Mouse (Mus musculus) adrenal gland, postnatal 0 days (tissue): ENCODE results near the gene Rfx2. TPM values are rescaled to one million over a fixed set of nuclear protein-coding genes. Genes with fewer than 3 reads are reported as not detected.

Experiments used
- polyA plus RNA-seq: library from polyadenylated mRNA; unstranded; fragments of >200 nt; fragmentation: Nextera tagmentation; extraction: Ambion mirVana; gene quantifications from 2 replicates; pipeline ENCODE4 v1.2.1, GENCODE M21; 2015

The Rfx2 gene
- polyA plus RNA-seq = 2.0 and 3.3 TPM in 2 replicates

DNA sequence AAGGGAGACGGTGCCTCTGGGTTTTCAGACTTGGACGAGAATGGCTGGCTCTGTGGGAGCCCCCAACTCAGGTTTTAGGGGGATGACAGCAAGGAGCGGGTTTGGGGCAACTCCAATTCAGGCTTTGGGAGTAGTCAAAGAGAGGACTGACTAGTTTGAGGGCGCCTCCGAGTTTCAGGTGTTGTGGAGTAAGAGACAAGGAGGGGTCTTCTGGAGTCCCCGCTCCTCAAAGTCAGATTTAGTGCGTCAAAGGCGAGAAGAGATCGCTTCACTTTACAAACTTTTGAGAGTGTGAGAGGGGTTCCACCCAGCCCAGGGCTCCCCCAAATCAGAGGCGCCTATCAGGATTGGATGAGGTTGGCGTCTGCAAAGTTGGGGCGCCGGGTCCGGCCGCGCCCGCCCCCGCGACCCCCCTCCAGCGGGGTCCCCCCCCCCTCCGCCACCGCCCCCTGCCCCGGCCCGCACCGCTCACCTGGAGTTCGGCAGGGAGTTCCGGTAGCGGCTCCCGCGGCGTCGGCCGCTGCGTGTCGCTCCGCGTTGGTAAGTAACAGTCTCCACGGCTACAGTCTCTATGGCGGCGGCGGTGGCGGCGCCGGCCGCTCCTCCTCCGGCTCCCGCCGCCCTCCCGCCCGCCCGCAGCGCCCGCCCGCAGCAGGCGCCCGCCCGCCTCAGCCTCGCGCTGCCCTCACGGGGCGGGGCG, at the start of gene Rfx2:
TSS of gene Rfx2 (minus strand) at position 603 of the 700 bp plus-strand sequence.

DNA sequence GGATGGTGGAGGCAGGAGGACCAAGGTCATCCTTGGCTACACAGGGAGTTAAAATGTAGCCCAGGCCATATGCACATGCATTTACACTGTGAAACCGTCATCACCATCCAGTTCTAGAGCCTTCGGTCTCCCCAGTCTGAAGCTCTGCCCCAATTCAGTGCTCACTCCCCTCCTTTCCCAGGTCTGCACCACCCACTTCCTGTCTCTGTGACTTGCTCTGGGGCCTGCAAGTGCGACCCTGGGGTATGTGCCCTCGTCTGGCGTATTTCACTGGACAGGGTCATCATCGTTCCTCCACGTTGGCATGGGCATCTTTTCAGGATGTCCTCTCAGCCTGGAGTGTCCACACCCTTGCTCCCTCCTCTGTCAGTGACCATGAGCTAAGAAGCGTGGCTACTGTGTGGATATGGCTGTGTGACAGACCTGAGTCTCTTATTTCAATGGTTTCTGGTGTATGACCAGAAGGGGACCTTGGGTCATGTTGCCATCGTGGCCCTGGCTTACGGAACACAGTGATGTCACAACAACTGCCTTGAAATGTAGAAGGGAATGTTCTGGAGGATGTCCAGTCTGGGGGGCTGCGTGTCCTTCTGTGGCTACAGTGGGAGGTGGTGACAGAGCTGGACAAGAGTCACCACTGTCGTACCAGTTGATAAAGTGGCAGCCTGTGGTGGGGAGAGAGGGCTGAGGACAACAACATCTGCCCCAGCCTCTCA, 44.3 kb upstream of the Rfx2 start, which contains the start of gene 1700061G19Rik:
TSS of gene 1700061G19Rik (plus strand) at position 542 of the 716 bp plus-strand sequence.

GRCm38 (mm10) chr17:56874237-56874636, 43.4 kb upstream of the Rfx2 start, which contains the start of gene Acsbg2:
Gene Acsbg2, minus strand, starts transcription at chr17:56874447.

DNA sequence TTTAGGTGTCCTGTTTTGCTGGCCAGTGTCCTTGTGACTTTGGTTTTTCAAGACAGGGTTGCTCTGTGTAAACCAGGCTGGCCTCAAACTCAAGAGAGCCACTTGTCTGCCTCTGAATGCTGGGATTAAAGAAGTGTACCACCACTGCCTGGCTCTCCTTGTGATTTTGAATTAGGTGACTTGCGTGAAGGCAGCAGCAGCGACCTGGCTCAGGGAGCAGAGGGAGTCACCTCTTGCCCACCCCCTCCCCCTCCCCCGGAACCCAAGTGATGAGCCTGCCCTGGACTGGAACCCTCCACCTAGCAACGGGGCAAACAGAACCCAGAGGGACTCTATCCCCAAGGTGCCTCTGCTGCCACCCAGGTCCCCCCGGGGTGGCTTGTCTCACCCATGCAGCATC, 60.9 kb downstream of the Rfx2 start, which contains the start of gene Prr22:
TSS of gene Prr22 (plus strand) at position 301 of the 400 bp plus-strand sequence.

GRCm38 (mm10) chr17:56764474-56765354, 66.1 kb downstream of the Rfx2 start, which contains the start of gene Dus3l:
Gene Dus3l, plus strand, starts transcription at chr17:56764757.

DNA sequence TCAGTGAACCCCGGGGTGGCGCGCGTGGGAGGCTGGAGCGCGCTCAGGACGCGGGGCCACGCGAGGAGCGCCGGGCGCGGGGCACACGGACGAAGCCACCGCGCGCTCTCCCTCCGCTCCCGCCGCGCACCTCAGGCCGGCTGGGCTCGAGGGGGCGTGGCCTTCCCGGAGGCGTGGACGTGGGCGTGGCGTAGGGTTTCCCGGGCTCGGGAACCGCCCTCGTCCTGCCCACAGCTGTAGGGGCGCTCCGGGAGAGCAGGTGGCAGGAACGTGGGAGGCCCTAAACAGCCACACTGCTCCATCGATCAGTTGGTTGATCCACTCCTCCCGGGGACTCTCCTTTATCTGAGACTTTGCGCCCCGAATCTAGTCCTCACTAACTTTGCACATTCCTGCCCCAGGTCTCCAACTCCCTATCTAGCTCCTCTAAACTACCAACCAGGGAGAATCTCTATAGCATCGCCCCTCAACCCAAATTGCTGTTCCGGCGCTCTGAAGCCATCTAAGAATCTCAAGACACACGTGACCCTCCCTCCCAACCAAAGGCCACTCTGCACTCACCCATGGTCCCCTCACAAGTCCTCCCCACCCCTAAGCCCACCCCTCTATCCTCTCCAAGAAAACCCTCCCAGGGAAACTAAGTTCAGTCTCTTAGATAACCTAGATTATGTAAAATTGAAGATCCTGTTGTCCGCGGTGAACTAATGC, 73.2 kb downstream of the Rfx2 start, which contains the start of gene Nrtn:
TSS of gene Nrtn (minus strand) at position 115 of the 708 bp plus-strand sequence.

Other genes with a start within 250 kb of the Rfx2 start
- gene Safb2, start 246.4 kb downstream of the Rfx2 start, polyA plus RNA-seq = 29.1 and 47.8 TPM in 2 replicates
- 37.7 and 44.7 TPM in 2 replicates for gene Safb, start 246.2 kb downstream of the Rfx2 start, polyA plus RNA-seq
- 641 and 952 TPM in 2 replicates for gene 2410015M20Rik, start 221.2 kb downstream of the Rfx2 start, polyA plus RNA-seq
- 2,312 and 3,349 TPM in 2 replicates for gene Rpl36, start 217.6 kb downstream of the Rfx2 start, polyA plus RNA-seq
- gene Lonp1, start 204.1 kb downstream of the Rfx2 start, polyA plus RNA-seq = 66.1 and 166 TPM in 2 replicates
- 0.98 and 2.5 TPM in 2 replicates for gene Catsperd, start 202.9 kb downstream of the Rfx2 start, polyA plus RNA-seq
- 37.1 and 48.7 TPM in 2 replicates for gene Ranbp3, start 157.7 kb downstream of the Rfx2 start, polyA plus RNA-seq
- 563 and 594 TPM in 2 replicates for gene Ndufa11, start 113.2 kb downstream of the Rfx2 start, polyA plus RNA-seq
- 19.4 and 35.9 TPM in 2 replicates for gene Vmac, start 113.0 kb downstream of the Rfx2 start, polyA plus RNA-seq
- gene Nrtn, start 73.5 kb downstream of the Rfx2 start, polyA plus RNA-seq = 14.4 and 16.2 TPM in 2 replicates
- gene Dus3l, start 66.3 kb downstream of the Rfx2 start, polyA plus RNA-seq = 26.3 and 33.9 TPM in 2 replicates
- gene Prr22, start 60.8 kb downstream of the Rfx2 start, polyA plus RNA-seq = 0.17 and 0.46 TPM in 2 replicates
- gene Acsbg2, start 43.4 kb upstream of the Rfx2 start, polyA plus RNA-seq = not detected in 2 replicates
- 0.19 and 0.26 TPM in 2 replicates for gene 1700061G19Rik, start 44.5 kb upstream of the Rfx2 start, polyA plus RNA-seq
- 13.6 and 14.1 TPM in 2 replicates for gene Mllt1, start 104.4 kb upstream of the Rfx2 start, polyA plus RNA-seq
- not detected in 2 replicates for gene Acer1, start 151.1 kb upstream of the Rfx2 start, polyA plus RNA-seq
- gene Clpp, start 159.3 kb upstream of the Rfx2 start, polyA plus RNA-seq = 117 and 163 TPM in 2 replicates
- 112 TPM in 2 replicates for gene Alkbh7, start 166.3 kb upstream of the Rfx2 start, polyA plus RNA-seq
- 4.4 and 7.9 TPM in 2 replicates for gene Pspn, start 169.0 kb upstream of the Rfx2 start, polyA plus RNA-seq
- gene Gtf2f1, start 180.3 kb upstream of the Rfx2 start, polyA plus RNA-seq = 29.7 and 47.9 TPM in 2 replicates
- gene Gm17949, start 180.5 kb upstream of the Rfx2 start, polyA plus RNA-seq = 0.35 and 0.37 TPM in 2 replicates
- 20.2 and 25.9 TPM in 2 replicates for gene Khsrp, start 200.5 kb upstream of the Rfx2 start, polyA plus RNA-seq
- not detected in 2 replicates for gene Slc25a41, start 210.6 kb upstream of the Rfx2 start, polyA plus RNA-seq
- gene Crb3, start 228.1 kb upstream of the Rfx2 start, polyA plus RNA-seq = 2.0 and 3.5 TPM in 2 replicates
- 12.5 and 14.0 TPM in 2 replicates for gene Slc25a23, start 228.8 kb upstream of the Rfx2 start, polyA plus RNA-seq
- gene Dennd1c, start 247.5 kb upstream of the Rfx2 start, polyA plus RNA-seq = 0.93 and 2.0 TPM in 2 replicates